Comparison of ENCODE assay signal across 9 mouse cellular contexts in the genomic region with DNA sequence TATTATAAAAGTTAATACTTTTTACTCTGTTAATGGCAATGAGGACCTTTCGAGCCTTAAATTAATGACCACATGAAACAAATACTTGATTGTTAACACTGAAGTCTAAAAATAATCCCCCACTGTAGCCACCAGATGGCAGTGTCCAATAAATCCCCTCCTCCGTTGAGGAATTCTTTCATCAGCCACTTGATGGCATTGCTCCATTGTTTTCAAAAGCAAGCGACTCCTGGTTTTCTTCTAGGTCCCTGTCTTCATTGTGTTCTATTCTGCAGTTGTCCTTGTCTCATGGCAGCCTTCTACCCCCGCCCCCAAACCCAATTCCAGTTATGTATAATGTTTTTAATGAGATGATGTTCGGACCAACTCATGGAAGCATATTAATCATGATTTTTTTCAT.
DNase-seq lines count a peak whose midpoint lies in the region; ATAC-seq and TF ChIP-seq lines count a peak whose summit lies in the region.
"Had no signal": no experiment of that assay in that cellular context is flagged by ENCODE, and none has a peak within 500 bp of the region (broad histone marks: within the 10 kb centered on the region; RNA-seq: fewer than 3 reads in every experiment).

No protein-coding gene starts in this region.

- H3K27me3 ChIP-seq in lung, embryonic 14.5 days (ENCODE audit: insufficient read depth, low read length), result no peaks in the 10 kb centered on the region
- H3K27me3 ChIP-seq in embryonic facial prominence, embryonic 10.5 days (replicated peaks; ENCODE audit: low read depth, poor library complexity, severe bottlenecking), result no peaks in the 10 kb centered on the region
- H3K27me3 ChIP-seq in hindbrain, postnatal 0 days (ENCODE audit: insufficient read depth, low read length), result no peaks in the 10 kb centered on the region
- no peaks in the 10 kb centered on the region for H3K27me3 ChIP-seq in lung, embryonic 16.5 days (ENCODE audit: control insufficient read depth, insufficient read depth, low read depth, low read length)
- H3K27me3 ChIP-seq: megakaryocyte, embryonic 14.5 days had no signal

- 13% methylated on average over 5 of the region's 5 CpGs for WGBS in lung, embryonic 14.5 days
- 12% methylated on average over 5 of the region's 5 CpGs for WGBS in lung, adult 2 months
- WGBS in embryonic facial prominence, embryonic 10.5 days, result 22% methylated on average over 5 of the region's 5 CpGs
- 15% methylated on average over 5 of the region's 5 CpGs for WGBS in hindbrain, postnatal 0 days
- 11% methylated on average over 5 of the region's 5 CpGs for WGBS in lung, embryonic 16.5 days

- no peak overlapping the region for H3K4me3 ChIP-seq in lung, embryonic 14.5 days (ENCODE audit: low read depth, low read length)
- no peak overlapping the region for H3K4me3 ChIP-seq in lung, adult 2 months (replicated peaks; ENCODE audit: extremely low read depth, low read depth, low read length)
- no peak overlapping the region for H3K4me3 ChIP-seq in embryonic facial prominence, embryonic 10.5 days
- no peak overlapping the region for H3K4me3 ChIP-seq in hindbrain, postnatal 0 days (ENCODE audit: low read length)
- no peak overlapping the region for H3K4me3 ChIP-seq in lung, embryonic 16.5 days (ENCODE audit: low read length)
- H3K4me3 ChIP-seq: megakaryocyte, embryonic 14.5 days had no signal

- peak; percentile 92 for DNase-seq in lung, embryonic 14.5 days
- DNase-seq in lung, adult 2 months, result no peak
- DNase-seq in adrenal gland, postnatal 14 days, result peak; percentile 61
- peak; percentile 54 for DNase-seq in embryonic facial prominence, embryonic 10.5 days (ENCODE audit: low spot score)
- peak; percentile 92 for DNase-seq in hindbrain, postnatal 0 days (ENCODE audit: low spot score)
- peak; percentile 30 to 61 for DNase-seq in right cerebral cortex, adult 2 months (ENCODE audit: low spot score in 2 of 2)

- no peak for TF ChIP-seq POLR2A in lung, adult 2 months (IDR thresholded peaks at IDR 0.05; ENCODE audit: borderline replicate concordance, extremely low read depth, low read depth, low read length)

- 0 out of 2 replicates have a peak, but pooled peaks have one; percentile 28 for ATAC-seq in lung, embryonic 14.5 days (ENCODE audit: insufficient read depth)
- ATAC-seq in hindbrain, postnatal 0 days, result peak; percentile 72; the same call in 1 of the 2 replicates
- 0 out of 2 replicates have a peak, but pooled peaks have one; percentile 36 for ATAC-seq in lung, embryonic 16.5 days (ENCODE audit: low read depth)
- no peak for ATAC-seq in activated CD4-positive, CD25-positive, alpha-beta regulatory T cell, adult 4 months

- H3K9ac ChIP-seq in lung, embryonic 14.5 days, result no peak overlapping the region
- H3K9ac ChIP-seq in hindbrain, postnatal 0 days (replicated peaks; ENCODE audit: low read length), result no peak overlapping the region
- H3K9ac ChIP-seq in lung, embryonic 16.5 days (ENCODE audit: low read length), result no peak overlapping the region

- no peaks in the 10 kb centered on the region for H3K4me1 ChIP-seq in lung, embryonic 14.5 days (ENCODE audit: insufficient read depth)
- H3K4me1 ChIP-seq in lung, adult 2 months (ENCODE audit: control insufficient read depth, insufficient read depth, low read length), result peaks cover 3% of the 10 kb centered on the region
- no peaks in the 10 kb centered on the region for H3K4me1 ChIP-seq in embryonic facial prominence, embryonic 10.5 days
- H3K4me1 ChIP-seq in hindbrain, postnatal 0 days (ENCODE audit: insufficient read depth, low read length), result no peaks in the 10 kb centered on the region
- H3K4me1 ChIP-seq in lung, embryonic 16.5 days (replicated peaks; ENCODE audit: control insufficient read depth, insufficient read depth, low read length), result no peaks in the 10 kb centered on the region; the same call in 1 of the 2 replicates
- H3K4me1 ChIP-seq: megakaryocyte, embryonic 14.5 days had no signal

- H3K9me3 ChIP-seq in lung, embryonic 14.5 days (ENCODE audit: low read depth, low read length), result no peaks in the 10 kb centered on the region
- no peaks in the 10 kb centered on the region for H3K9me3 ChIP-seq in embryonic facial prominence, embryonic 10.5 days
- no peaks in the 10 kb centered on the region for H3K9me3 ChIP-seq in hindbrain, postnatal 0 days (ENCODE audit: low read length)
- H3K9me3 ChIP-seq in lung, embryonic 16.5 days (ENCODE audit: control insufficient read depth, low read length), result no peaks in the 10 kb centered on the region
- H3K9me3 ChIP-seq: megakaryocyte, embryonic 14.5 days had no signal

- H3K4me2 ChIP-seq in lung, embryonic 14.5 days, result no peak overlapping the region
- no peak overlapping the region for H3K4me2 ChIP-seq in hindbrain, postnatal 0 days (ENCODE audit: low read depth, low read length)
- H3K4me2 ChIP-seq in lung, embryonic 16.5 days (ENCODE audit: low read depth, low read length), result no peak overlapping the region

- H3K27ac ChIP-seq in lung, embryonic 14.5 days (ENCODE audit: low read depth), result no peak overlapping the region
- no peak overlapping the region for H3K27ac ChIP-seq in embryonic facial prominence, embryonic 10.5 days (replicated peaks)
- H3K27ac ChIP-seq in hindbrain, postnatal 0 days, result no peak overlapping the region
- H3K27ac ChIP-seq in lung, embryonic 16.5 days (ENCODE audit: low read length), result no peak overlapping the region

- TF ChIP-seq CTCF in lung, embryonic 14.5 days (IDR thresholded peaks at IDR 0.05; ENCODE audit: low read depth), result peak; percentile 92
- TF ChIP-seq CTCF in lung, adult 2 months (IDR thresholded peaks at IDR 0.05; ENCODE audit: insufficient read depth, low read length), result no peak
- peak; percentile 96 for TF ChIP-seq CTCF in hindbrain, postnatal 0 days (IDR thresholded peaks at IDR 0.05; ENCODE audit: low read depth)

- H3K36me3 ChIP-seq in lung, embryonic 14.5 days (ENCODE audit: insufficient read depth), result no peaks in the 10 kb centered on the region
- no peaks in the 10 kb centered on the region for H3K36me3 ChIP-seq in embryonic facial prominence, embryonic 10.5 days (replicated peaks)
- no peaks in the 10 kb centered on the region for H3K36me3 ChIP-seq in hindbrain, postnatal 0 days (ENCODE audit: insufficient read depth, low read length)
- no peaks in the 10 kb centered on the region for H3K36me3 ChIP-seq in lung, embryonic 16.5 days (ENCODE audit: control insufficient read depth, insufficient read depth, low read length)
